Mouse (Mus musculus) liver, adult 2 months (tissue): ENCODE results near the gene Sar1a.

Source experiments
- CTCF ChIP-seq: fragments of 200-500 bp; IDR thresholded peaks from 2 replicates; pipeline ENCODE4 v1.5.1; 2011; ENCODE audit warnings: low read depth, low read length, control low read depth
- POLR2A ChIP-seq: fragments of 200-500 bp; IDR thresholded peaks from 2 replicates; pipeline ENCODE4 v1.6.1; 2011; ENCODE audit warnings: low read length, control low read depth; ENCODE audit not compliant: insufficient read depth; ENCODE audit errors: extremely low read depth

DNA sequence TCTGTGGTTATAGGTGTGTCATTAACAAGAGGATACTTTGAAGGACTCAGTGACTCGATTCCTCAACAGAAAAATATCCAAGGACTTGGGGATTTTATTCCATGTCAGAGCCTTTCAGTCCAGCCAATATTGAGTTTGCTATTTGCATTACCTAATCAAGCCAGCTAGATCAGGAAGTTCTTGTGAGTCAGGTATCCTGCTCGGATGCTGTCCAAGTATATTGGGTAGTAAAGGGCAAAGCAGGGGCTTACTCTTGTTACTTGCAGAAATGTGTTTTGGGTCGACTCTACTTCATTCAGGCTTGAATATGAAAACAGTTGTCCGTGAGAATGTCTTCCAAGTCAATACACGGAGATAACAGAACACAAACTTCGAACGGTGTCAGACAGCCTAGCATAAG lies 25.4 kb upstream of the Sar1a start:
- TF ChIP-seq CTCF (no peak), POLR2A (no peak)
